Comparison of ENCODE assay signal across 22 mouse cellular contexts in genomic region chr9:97486826-97487225, GRCm38 (mm10).
A peak's percentile ranks its signal among the peaks of the same experiment; 100 is the strongest.
DNase-seq lines count a peak whose midpoint lies in the region; ATAC-seq and TF ChIP-seq lines count a peak whose summit lies in the region.
"Had no signal": no experiment of that assay in that cellular context is flagged by ENCODE, and none has a peak within 500 bp of the region (broad histone marks: within the 10 kb centered on the region; RNA-seq: fewer than 3 reads in every experiment).

No protein-coding gene starts in this region.

- no peak for TF ChIP-seq EP300 in heart, adult 2 months (IDR thresholded peaks at IDR 0.05; ENCODE audit: insufficient read depth, low read depth, low read length)

- no peaks in the 10 kb centered on the region for H3K27me3 ChIP-seq in heart, adult 2 months (ENCODE audit: control insufficient read depth, insufficient read depth, low read length)
- H3K27me3 ChIP-seq in kidney, embryonic 14.5 days (ENCODE audit: control insufficient read depth, insufficient read depth, low read length) = no peaks in the 10 kb centered on the region
- H3K27me3 ChIP-seq: embryonic facial prominence, embryonic 13.5 days; forebrain, embryonic 12.5 days; forebrain, embryonic 15.5 days; hindbrain, embryonic 12.5 days; hindbrain, embryonic 15.5 days; intestine, embryonic 15.5 days had no signal

- WGBS in heart, adult 2 months = 76% methylated on average over 7 of the region's 7 CpGs
- WGBS in kidney, embryonic 14.5 days = 74% methylated on average over 7 of the region's 7 CpGs

- no peak overlapping the region for H3K4me2 ChIP-seq in kidney, embryonic 14.5 days (replicated peaks; ENCODE audit: low read depth, low read length)
- H3K4me2 ChIP-seq: embryonic facial prominence, embryonic 13.5 days; forebrain, embryonic 12.5 days; forebrain, embryonic 15.5 days; heart, embryonic 11.5 days; hindbrain, embryonic 12.5 days; hindbrain, embryonic 15.5 days; intestine, embryonic 15.5 days had no signal

- intact Hi-C loops in heart, adult 2 months (cut with DNase I) = no loop called here

- no peak overlapping the region for H3K9ac ChIP-seq in heart, adult 2 months (ENCODE audit: low read depth, low read length)
- no peak overlapping the region for H3K9ac ChIP-seq in kidney, embryonic 14.5 days (ENCODE audit: low read depth, low read length)
- H3K9ac ChIP-seq: embryonic facial prominence, embryonic 13.5 days; forebrain, embryonic 12.5 days; forebrain, embryonic 15.5 days; hindbrain, embryonic 12.5 days; hindbrain, embryonic 15.5 days; intestine, embryonic 15.5 days had no signal

- H3K4me3 ChIP-seq in heart, adult 2 months = no peak overlapping the region
- H3K4me3 ChIP-seq in kidney, embryonic 14.5 days (ENCODE audit: low read length) = no peak overlapping the region
- H3K4me3 ChIP-seq: embryonic facial prominence, embryonic 10.5 days; embryonic facial prominence, embryonic 13.5 days; erythroblast, embryonic 14.5 days; forebrain, embryonic 12.5 days; forebrain, embryonic 15.5 days; hindbrain, embryonic 12.5 days; hindbrain, embryonic 15.5 days; intestine, embryonic 15.5 days had no signal

- peak; percentile 45 for DNase-seq in adrenal gland, adult 2 months
- no peak for DNase-seq in adrenal gland, adult 18-20 months (ENCODE audit: low spot score in 2 of 2)
- peak; percentile 53 for DNase-seq in heart, adult 11 months
- no peak for DNase-seq in heart, adult 2 months
- DNase-seq in kidney, adult 9 months = peak; percentile 5
- DNase-seq: cerebellum, adult 11-12 months; cerebellum, adult 8-10 months; cerebellum, postnatal 10 days; cerebellum, postnatal 36 days; embryo, embryonic 11 days; gastrocnemius, postnatal 25 days had no signal

- no peak for TF ChIP-seq POLR2A in heart, adult 2 months (IDR thresholded peaks at IDR 0.05; ENCODE audit: insufficient read depth, low read depth, low read length)

- H3K36me3 ChIP-seq in heart, adult 2 months (ENCODE audit: control insufficient read depth, insufficient read depth, low read length) = no peaks in the 10 kb centered on the region
- H3K36me3 ChIP-seq in kidney, embryonic 14.5 days (ENCODE audit: control insufficient read depth, insufficient read depth, low read length) = no peaks in the 10 kb centered on the region
- H3K36me3 ChIP-seq: embryonic facial prominence, embryonic 10.5 days; embryonic facial prominence, embryonic 13.5 days; forebrain, embryonic 12.5 days; forebrain, embryonic 15.5 days; hindbrain, embryonic 12.5 days; hindbrain, embryonic 15.5 days; intestine, embryonic 15.5 days had no signal

- no peaks in the 10 kb centered on the region for H3K79me2 ChIP-seq in heart, adult 2 months (replicated peaks; ENCODE audit: control insufficient read depth, insufficient read depth, low read length)

- H3K27ac ChIP-seq in heart, adult 2 months = no peak overlapping the region
- no peak overlapping the region for H3K27ac ChIP-seq in kidney, embryonic 14.5 days (ENCODE audit: low read depth, low read length)
- H3K27ac ChIP-seq: embryonic facial prominence, embryonic 10.5 days; embryonic facial prominence, embryonic 13.5 days; forebrain, embryonic 12.5 days; forebrain, embryonic 15.5 days; hindbrain, embryonic 12.5 days; hindbrain, embryonic 15.5 days; intestine, embryonic 15.5 days had no signal

- no peaks in the 10 kb centered on the region for H3K9me3 ChIP-seq in kidney, embryonic 14.5 days (ENCODE audit: control insufficient read depth, low read length)
- H3K9me3 ChIP-seq: embryonic facial prominence, embryonic 10.5 days; embryonic facial prominence, embryonic 13.5 days; forebrain, embryonic 12.5 days; forebrain, embryonic 15.5 days; hindbrain, embryonic 12.5 days; hindbrain, embryonic 15.5 days; intestine, embryonic 15.5 days had no signal

- no peaks in the 10 kb centered on the region for H3K4me1 ChIP-seq in heart, adult 2 months (ENCODE audit: control insufficient read depth, insufficient read depth, low read length)
- no peaks in the 10 kb centered on the region for H3K4me1 ChIP-seq in kidney, embryonic 14.5 days (ENCODE audit: control insufficient read depth, insufficient read depth, low read length)
- H3K4me1 ChIP-seq: embryonic facial prominence, embryonic 10.5 days; embryonic facial prominence, embryonic 13.5 days; forebrain, embryonic 12.5 days; hindbrain, embryonic 12.5 days; intestine, embryonic 15.5 days had no signal

- ATAC-seq in kidney, embryonic 14.5 days (ENCODE audit: low FRiP score, low TSS enrichment) = no peak
- ATAC-seq: activated CD4-positive, CD25-positive, alpha-beta regulatory T cell, adult 4 months; forebrain, embryonic 15.5 days; intestine, embryonic 15.5 days had no signal

- TF ChIP-seq CTCF in heart, adult 2 months (IDR thresholded peaks at IDR 0.05) = no peak

Comparison
In these comparisons a context has a peak if more than half of its experiments do, and no peak if none do; other contexts are left out.
1. DNase-seq: peak in adrenal gland, adult 2 months (single experiment), heart, adult 11 months (single experiment) and kidney, adult 9 months (single experiment); none in adrenal gland, adult 18-20 months (0 of 2) and heart, adult 2 months (0 of 2).